Mouse (Mus musculus) heart, adult 2 months (tissue): ENCODE results near the gene Stra6.

ENCODE experiments used
- CTCF ChIP-seq: fragments of 200-600 bp; IDR thresholded peaks from 2 replicates; pipeline ENCODE4 v1.8.1; 2022; ENCODE audit warnings: antibody characterized with exemption, mild to moderate bottlenecking, moderate library complexity
- EP300 ChIP-seq: fragments of 200-500 bp; IDR thresholded peaks from 2 replicates; pipeline ENCODE4 v1.6.1; 2011; ENCODE audit warnings: low read depth, low read length, control low read depth; ENCODE audit not compliant: insufficient read depth
- POLR2A ChIP-seq: fragments of 200-500 bp; IDR thresholded peaks from 2 replicates; pipeline ENCODE4 v1.6.1; 2011; ENCODE audit warnings: mild to moderate bottlenecking, low read depth, low read length, control low read depth; ENCODE audit not compliant: insufficient read depth

GRCm38 (mm10) chr9:58049861-58050260 lies 13.7 kb upstream of the Stra6 start:
- TF ChIP-seq POLR2A (no peak), CTCF (no peak), EP300 (no peak)
